In genomic region chr17:68019466-68020065, GRCm38 (mm10) we compare ENCODE assay signal across 21 mouse cellular contexts. TPM values are rescaled to one million over a fixed set of nuclear protein-coding genes. Genes with fewer than 3 reads are reported as not detected.
DNase-seq lines count a peak whose midpoint lies in the region; ATAC-seq lines count a peak whose summit lies in the region.
"Had no signal": no experiment of that assay in that cellular context is flagged by ENCODE, and none has a peak within 500 bp of the region (broad histone marks: within the 10 kb centered on the region; RNA-seq: fewer than 3 reads in every experiment).

No protein-coding gene starts in this region.

- no peak overlapping the region for H3K9ac ChIP-seq in embryonic facial prominence, embryonic 12.5 days
- no peak overlapping the region for H3K9ac ChIP-seq in lung, embryonic 15.5 days
- no peak overlapping the region for H3K9ac ChIP-seq in kidney, embryonic 16.5 days (replicated peaks; ENCODE audit: low read length)
- H3K9ac ChIP-seq: forebrain, embryonic 13.5 days; liver, embryonic 13.5 days; lung, embryonic 14.5 days; midbrain, embryonic 13.5 days had no signal

- H3K4me2 ChIP-seq in embryonic facial prominence, embryonic 12.5 days (replicated peaks): no peak overlapping the region
- no peak overlapping the region for H3K4me2 ChIP-seq in lung, embryonic 15.5 days
- H3K4me2 ChIP-seq in kidney, embryonic 16.5 days (replicated peaks; ENCODE audit: low read depth, low read length): peak overlapping the region; percentile 5; the same call in 1 of the 2 replicates
- H3K4me2 ChIP-seq: forebrain, embryonic 13.5 days; liver, embryonic 13.5 days; lung, embryonic 14.5 days; midbrain, embryonic 13.5 days had no signal

- ATAC-seq in embryonic facial prominence, embryonic 12.5 days (ENCODE audit: insufficient number of reproducible peaks, insufficient read depth, low FRiP score, low TSS enrichment): no peak
- ATAC-seq in lung, embryonic 15.5 days (ENCODE audit: borderline replicate concordance, extremely low read depth, low FRiP score, low TSS enrichment): no peak
- no peak for ATAC-seq in kidney, embryonic 16.5 days (ENCODE audit: low FRiP score, low TSS enrichment)
- ATAC-seq: forebrain, embryonic 13.5 days; hindbrain, postnatal 0 days; midbrain, embryonic 13.5 days had no signal

- peaks cover 8% of the 10 kb centered on the region; the same call in 1 of the 2 replicates for H3K4me1 ChIP-seq in embryonic facial prominence, embryonic 12.5 days
- H3K4me1 ChIP-seq in embryonic facial prominence, embryonic 10.5 days: peaks cover 5% of the 10 kb centered on the region; the same call in 1 of the 2 replicates
- peaks cover 19% of the 10 kb centered on the region for H3K4me1 ChIP-seq in lung, embryonic 15.5 days
- 0 out of 2 replicates have a peak, but pooled peaks cover 8% of the 10 kb centered on the region for H3K4me1 ChIP-seq in kidney, embryonic 16.5 days (ENCODE audit: insufficient read depth, low read length)
- H3K4me1 ChIP-seq: forebrain, embryonic 13.5 days; liver, embryonic 13.5 days; midbrain, embryonic 13.5 days had no signal

- H3K27me3 ChIP-seq in embryonic facial prominence, embryonic 12.5 days: no peaks in the 10 kb centered on the region
- H3K27me3 ChIP-seq in embryonic facial prominence, embryonic 10.5 days (replicated peaks; ENCODE audit: low read depth, poor library complexity, severe bottlenecking): no peaks in the 10 kb centered on the region
- H3K27me3 ChIP-seq in lung, embryonic 15.5 days: no peaks in the 10 kb centered on the region
- no peaks in the 10 kb centered on the region for H3K27me3 ChIP-seq in kidney, embryonic 16.5 days (ENCODE audit: insufficient read depth, low read length)
- H3K27me3 ChIP-seq: forebrain, embryonic 13.5 days; liver, embryonic 13.5 days; midbrain, embryonic 13.5 days had no signal

- H3K36me3 ChIP-seq in embryonic facial prominence, embryonic 12.5 days: no peaks in the 10 kb centered on the region
- no peaks in the 10 kb centered on the region for H3K36me3 ChIP-seq in embryonic facial prominence, embryonic 10.5 days (replicated peaks)
- H3K36me3 ChIP-seq in lung, embryonic 15.5 days: no peaks in the 10 kb centered on the region
- H3K36me3 ChIP-seq in kidney, embryonic 16.5 days (ENCODE audit: insufficient read depth, low read length): no peaks in the 10 kb centered on the region
- H3K36me3 ChIP-seq: G1E; hindbrain, embryonic 10.5 days; liver, embryonic 13.5 days; midbrain, embryonic 13.5 days had no signal

- H3K27ac ChIP-seq in embryonic facial prominence, embryonic 12.5 days: 0 out of 2 replicates have a peak overlapping the region, but pooled peaks have one; percentile 19
- H3K27ac ChIP-seq in embryonic facial prominence, embryonic 10.5 days (replicated peaks): no peak overlapping the region
- peak overlapping the region; percentile 41; the same call in 1 of the 2 replicates for H3K27ac ChIP-seq in lung, embryonic 15.5 days
- 0 out of 2 replicates have a peak overlapping the region, but pooled peaks have one; percentile 34 for H3K27ac ChIP-seq in kidney, embryonic 16.5 days (ENCODE audit: low read length)
- H3K27ac ChIP-seq: forebrain, embryonic 13.5 days; hindbrain, embryonic 10.5 days; hindbrain, postnatal 0 days; liver, embryonic 13.5 days; midbrain, embryonic 13.5 days had no signal

- H3K9me3 ChIP-seq in embryonic facial prominence, embryonic 12.5 days: no peaks in the 10 kb centered on the region
- no peaks in the 10 kb centered on the region for H3K9me3 ChIP-seq in embryonic facial prominence, embryonic 10.5 days
- H3K9me3 ChIP-seq in lung, embryonic 15.5 days: no peaks in the 10 kb centered on the region
- no peaks in the 10 kb centered on the region for H3K9me3 ChIP-seq in kidney, embryonic 16.5 days (ENCODE audit: low read length)
- H3K9me3 ChIP-seq: forebrain, embryonic 13.5 days; hindbrain, embryonic 10.5 days; liver, embryonic 13.5 days; midbrain, embryonic 13.5 days had no signal

- H3K4me3 ChIP-seq in embryonic facial prominence, embryonic 12.5 days: no peak overlapping the region
- no peak overlapping the region for H3K4me3 ChIP-seq in embryonic facial prominence, embryonic 10.5 days
- no peak overlapping the region for H3K4me3 ChIP-seq in lung, embryonic 15.5 days
- H3K4me3 ChIP-seq in kidney, embryonic 16.5 days (ENCODE audit: low read length): no peak overlapping the region
- H3K4me3 ChIP-seq: erythroblast, embryonic 14.5 days; forebrain, embryonic 13.5 days; hindbrain, embryonic 10.5 days; liver, embryonic 13.5 days; midbrain, embryonic 13.5 days had no signal

- no peak for DNase-seq in embryonic facial prominence, embryonic 10.5 days (ENCODE audit: low spot score)
- DNase-seq in lung, postnatal 14 days: no peak
- DNase-seq in yolk sac, embryonic 10.5 days (ENCODE audit: low spot score): peak; percentile 67
- DNase-seq in frontal cortex, postnatal 10 days (ENCODE audit: low spot score in 2 of 2): no peak
- no peak for DNase-seq in frontal cortex, postnatal 36 days (ENCODE audit: low spot score in 2 of 2)
- DNase-seq: adrenal gland, postnatal 36 days; cerebellum, adult 11-12 months; cerebellum, postnatal 36 days; gastrocnemius, postnatal 25 days; liver, embryonic 13.5 days; lung, embryonic 14.5 days; thymus, postnatal 25 days had no signal

- WGBS in embryonic facial prominence, embryonic 12.5 days: 62% methylated on average over 15 of the region's 15 CpGs
- WGBS in embryonic facial prominence, embryonic 10.5 days: 79% methylated on average over 15 of the region's 15 CpGs
- WGBS in lung, embryonic 15.5 days: 43% methylated on average over 15 of the region's 15 CpGs
- 35% methylated on average over 15 of the region's 15 CpGs for WGBS in kidney, embryonic 16.5 days

RNA-seq across cellular contexts. Expression of gene Arhgap28, which starts 15.6 kb away (rescaled TPM):
- 79.3 and 81.3 TPM in 2 replicates for polyA plus RNA-seq in embryonic facial prominence, embryonic 12.5 days (2016; fragmentation: Nextera tagmentation; extraction: Ambion mirVana)
- 55.7 and 57.5 TPM in 2 replicates for polyA plus RNA-seq in embryonic facial prominence, embryonic 10.5 days (2016; fragmentation: Nextera tagmentation; extraction: Ambion mirVana)
- 46.1 and 47.2 TPM in 2 replicates for polyA plus RNA-seq in lung, embryonic 15.5 days (2015; fragmentation: Nextera tagmentation; extraction: Ambion mirVana)
- polyA plus RNA-seq in kidney, embryonic 16.5 days (2015; fragmentation: Nextera tagmentation; extraction: Ambion mirVana): 22.9 and 24.9 TPM in 2 replicates
- polyA plus RNA-seq: erythroblast, embryonic 14.5 days; G1E had no signal
